Comparison of ENCODE assay signal across 8 mouse cellular contexts in genomic region chr11:115536038-115536681, GRCm38 (mm10). TPM values are rescaled to one million over a fixed set of nuclear protein-coding genes. Genes with fewer than 3 reads are reported as not detected.
DNase-seq lines count a peak whose midpoint lies in the region; ATAC-seq and TF ChIP-seq lines count a peak whose summit lies in the region.

Gene Sumo2, minus strand, starts transcription at chr11:115536276.

- H3K79me3 ChIP-seq in C2C12 (ENCODE audit: low read depth), result peaks cover 42% of the 10 kb centered on the region

- peak within 1 kb of the TSS; percentile 85 for H3K4me2 ChIP-seq in heart, embryonic 11.5 days
- peak within 1 kb of the TSS; percentile 57 for H3K4me2 ChIP-seq in kidney, embryonic 16.5 days (replicated peaks; ENCODE audit: low read depth, low read length)
- peak within 1 kb of the TSS; percentile 99 for H3K4me2 ChIP-seq in myocyte (ENCODE audit: low read depth)

- H3K36me3 ChIP-seq in C2C12 (ENCODE audit: control insufficient read depth, insufficient read depth), result peaks cover 34% of the 10 kb centered on the region
- peaks cover 37% of the 10 kb centered on the region for H3K36me3 ChIP-seq in erythroblast, embryonic 14.5 days (ENCODE audit: control insufficient read depth)
- peaks cover 19% of the 10 kb centered on the region for H3K36me3 ChIP-seq in heart, embryonic 11.5 days (ENCODE audit: control insufficient read depth, insufficient read depth, low read length)
- H3K36me3 ChIP-seq in kidney, embryonic 16.5 days (ENCODE audit: insufficient read depth, low read length), result peaks cover 29% of the 10 kb centered on the region
- H3K36me3 ChIP-seq in liver, adult 2 months (ENCODE audit: control insufficient read depth, insufficient read depth, low read length), result peaks cover 24% of the 10 kb centered on the region
- peaks cover 26% of the 10 kb centered on the region for H3K36me3 ChIP-seq in myocyte (ENCODE audit: control insufficient read depth, insufficient read depth)
- H3K36me3 ChIP-seq in splenic B cell, adult 2 months (ENCODE audit: control insufficient read depth, insufficient read depth, low read length, poor library complexity, severe bottlenecking), result peaks cover 4% of the 10 kb centered on the region; the same call in 1 of the 2 replicates

- peak; percentile 84 for ATAC-seq in heart, embryonic 11.5 days (replicated peaks; ENCODE audit: insufficient number of reproducible peaks, low FRiP score, low TSS enrichment)
- peak; percentile 93 for ATAC-seq in kidney, embryonic 16.5 days (ENCODE audit: low FRiP score, low TSS enrichment)

- H3ac ChIP-seq in C2C12 (ENCODE audit: control insufficient read depth, insufficient read length, low read depth) (peak within 1 kb of the TSS; percentile 88), myocyte (ENCODE audit: control insufficient read depth, insufficient read length) (peak within 1 kb of the TSS; percentile 97)

- no peak for TF ChIP-seq CTCF in C2C12 (IDR thresholded peaks at IDR 0.05; ENCODE audit: control insufficient read depth, insufficient read depth, insufficient read length)
- no peak for TF ChIP-seq CTCF in brain, embryonic 14.5 days (IDR thresholded peaks at IDR 0.05; ENCODE audit: borderline replicate concordance, extremely low read depth, insufficient read depth, insufficient read length)
- TF ChIP-seq CTCF in liver, adult 2 months (IDR thresholded peaks at IDR 0.05; ENCODE audit: low read depth, low read length), result no peak

- peaks cover 50% of the 10 kb centered on the region for H3K79me2 ChIP-seq in C2C12 (ENCODE audit: control insufficient read depth, insufficient read depth)
- H3K79me2 ChIP-seq in liver, adult 2 months (ENCODE audit: control insufficient read depth, insufficient read depth, low read length), result no peaks in the 10 kb centered on the region; the same call in 1 of the 2 replicates
- H3K79me2 ChIP-seq in myocyte (ENCODE audit: control insufficient read depth, insufficient read depth), result peaks cover 43% of the 10 kb centered on the region

- H3K9ac ChIP-seq in heart, embryonic 11.5 days (ENCODE audit: low read depth, low read length), result peak within 1 kb of the TSS; percentile 98
- peak within 1 kb of the TSS; percentile 99 for H3K9ac ChIP-seq in kidney, embryonic 16.5 days (replicated peaks; ENCODE audit: low read length)
- H3K9ac ChIP-seq in liver, adult 2 months (ENCODE audit: low read depth, low read length), result peak within 1 kb of the TSS; percentile 89

- peak; percentile 82 for TF ChIP-seq POLR2A in brain, embryonic 14.5 days (IDR thresholded peaks at IDR 0.05; ENCODE audit: borderline replicate concordance, extremely low read depth, insufficient read depth, insufficient read length, poor library complexity, severe bottlenecking)
- TF ChIP-seq POLR2A in liver, adult 2 months (IDR thresholded peaks at IDR 0.05; ENCODE audit: extremely low read depth, insufficient read depth, low read length), result peak; percentile 63
- peak; percentile 72 for TF ChIP-seq POLR2A in myocyte (IDR thresholded peaks at IDR 0.05; ENCODE audit: insufficient read length, low read depth)

- peak; percentile 99 for DNase-seq in brain, embryonic 14.5 days (ENCODE audit: low read depth)
- DNase-seq in liver, adult 2 months (ENCODE audit: extremely low read depth, low read depth, low spot score), result peak; percentile 73
- DNase-seq in splenic B cell, adult 2 months (ENCODE audit: low read depth, low spot score), result peak; percentile 98

- no peaks in the 10 kb centered on the region for H3K9me3 ChIP-seq in erythroblast, embryonic 14.5 days (ENCODE audit: control insufficient read depth, low read length)
- no peaks in the 10 kb centered on the region for H3K9me3 ChIP-seq in heart, embryonic 11.5 days (replicated peaks; ENCODE audit: control insufficient read depth, low read length)
- H3K9me3 ChIP-seq in kidney, embryonic 16.5 days (ENCODE audit: low read length), result no peaks in the 10 kb centered on the region

- H3K4me3 ChIP-seq in C2C12 (ENCODE audit: insufficient read depth, poor library complexity, severe bottlenecking), result peak within 1 kb of the TSS; percentile 94
- H3K4me3 ChIP-seq in erythroblast, embryonic 14.5 days (replicated peaks), result peak within 1 kb of the TSS; percentile 74
- peak within 1 kb of the TSS; percentile 95 for H3K4me3 ChIP-seq in heart, embryonic 11.5 days (ENCODE audit: low read depth, low read length)
- H3K4me3 ChIP-seq in kidney, embryonic 16.5 days (ENCODE audit: low read length), result peak within 1 kb of the TSS; percentile 96
- peak within 1 kb of the TSS; percentile 91 for H3K4me3 ChIP-seq in liver, adult 2 months (ENCODE audit: insufficient read depth, low read depth, low read length)
- H3K4me3 ChIP-seq in myocyte, result peak within 1 kb of the TSS; percentile 69

- peaks cover 38% of the 10 kb centered on the region for H3K4me1 ChIP-seq in erythroblast, embryonic 14.5 days (ENCODE audit: control insufficient read depth)
- peaks cover 13% of the 10 kb centered on the region; the same call in 1 of the 2 replicates for H3K4me1 ChIP-seq in heart, embryonic 11.5 days (ENCODE audit: control insufficient read depth, insufficient read depth, low read length)
- peaks cover 13% of the 10 kb centered on the region for H3K4me1 ChIP-seq in kidney, embryonic 16.5 days (ENCODE audit: insufficient read depth, low read length)
- peaks cover 4% of the 10 kb centered on the region; the same call in 1 of the 2 replicates for H3K4me1 ChIP-seq in liver, adult 2 months (ENCODE audit: control insufficient read depth, insufficient read depth, low read length)

- H3K27ac ChIP-seq in heart, embryonic 11.5 days (ENCODE audit: low read depth, low read length), result peak within 1 kb of the TSS; percentile 100
- H3K27ac ChIP-seq in kidney, embryonic 16.5 days (ENCODE audit: low read length), result peak within 1 kb of the TSS; percentile 100
- H3K27ac ChIP-seq in liver, adult 2 months (replicated peaks; ENCODE audit: insufficient read depth, low read depth, low read length), result peak within 1 kb of the TSS; percentile 86

- H3K27me3 ChIP-seq in C2C12 (ENCODE audit: control insufficient read depth, insufficient read depth, insufficient read length) (no peaks in the 10 kb centered on the region), myocyte (ENCODE audit: control insufficient read depth, insufficient read depth, insufficient read length) (no peaks in the 10 kb centered on the region)
- H3K27me3 ChIP-seq in erythroblast, embryonic 14.5 days (ENCODE audit: control insufficient read depth), result no peaks in the 10 kb centered on the region
- no peaks in the 10 kb centered on the region for H3K27me3 ChIP-seq in heart, embryonic 11.5 days (ENCODE audit: control insufficient read depth, insufficient read depth, low read length)
- no peaks in the 10 kb centered on the region for H3K27me3 ChIP-seq in kidney, embryonic 16.5 days (ENCODE audit: insufficient read depth, low read length)
- no peaks in the 10 kb centered on the region for H3K27me3 ChIP-seq in liver, adult 2 months (ENCODE audit: control insufficient read depth, insufficient read depth, low read length)
- no peaks in the 10 kb centered on the region for H3K27me3 ChIP-seq in splenic B cell, adult 2 months (ENCODE audit: control insufficient read depth, insufficient read depth, low read length, poor library complexity, severe bottlenecking)

- WGBS in heart, embryonic 11.5 days (ENCODE audit: insufficient replicate concordance), result under 1% methylated on average over 63 of the region's 70 CpGs
- under 1% methylated on average over 62 of the region's 70 CpGs for WGBS in kidney, embryonic 16.5 days
- 2% methylated on average over 70 of the region's 70 CpGs for WGBS in liver, adult 2 months

TF ChIP-seq in C2C12, 6 proteins besides CTCF, POLR2A, EP300 and RAD21:
- TF ChIP-seq FOSL1 (IDR thresholded peaks at IDR 0.05; ENCODE audit: insufficient read depth, low read length, poor library complexity, severe bottlenecking) (no peak), MYOG (IDR thresholded peaks at IDR 0.05; ENCODE audit: control insufficient read depth, extremely low read depth, insufficient read length) (no peak), MYOD1 (IDR thresholded peaks at IDR 0.05; ENCODE audit: control insufficient read depth, insufficient read length, low read depth) (no peak), MAX (IDR thresholded peaks at IDR 0.05) (peak; percentile 61), CEBPB (IDR thresholded peaks at IDR 0.05; ENCODE audit: low read depth) (no peak)

TF ChIP-seq in myocyte, 11 proteins besides CTCF, POLR2A, EP300 and RAD21:
- TF ChIP-seq USF1 (IDR thresholded peaks at IDR 0.05; ENCODE audit: low read depth) (no peak), TCF3 (IDR thresholded peaks at IDR 0.05; ENCODE audit: insufficient read length, low read depth) (no peak), POLR2AphosphoS2 (IDR thresholded peaks at IDR 0.05; ENCODE audit: insufficient read length, low read depth) (peak; percentile 80), E2F4 (IDR thresholded peaks at IDR 0.05; ENCODE audit: insufficient read depth) (peak; percentile 43)

RNA-seq across cellular contexts. Expression of gene Sumo2, which starts in this region (rescaled TPM):
- polyA plus RNA-seq in C2C12 (2012; fragmentation: generic; extraction: Trizol), result 384 TPM
- 702 and 773 TPM in 2 replicates for polyA plus RNA-seq in brain, embryonic 14.5 days (2012; rRNA removed)
- polyA plus RNA-seq in erythroblast, embryonic 14.5 days (2012), result 31.3 and 32.9 TPM in 2 replicates
- 702 and 712 TPM in 2 replicates for polyA plus RNA-seq in heart, embryonic 11.5 days (2014; fragmentation: Nextera tagmentation; extraction: Ambion mirVana)
- 939 and 944 TPM in 2 replicates for polyA plus RNA-seq in kidney, embryonic 16.5 days (2015; fragmentation: Nextera tagmentation; extraction: Ambion mirVana)
- 106 and 107 TPM in 2 replicates for total RNA-seq in liver, adult 2 months (2014; rRNA removed)
- 24.0 and 27.2 TPM in 2 replicates for polyA plus RNA-seq in liver, adult 2 months (2012; rRNA removed)
- polyA plus RNA-seq in myocyte (2012; fragmentation: generic; extraction: Trizol), result 176 TPM

Comparison
In these comparisons a context has a peak if more than half of its experiments do, and no peak if none do; other contexts are left out.
1. Peak in every context shown above with its lines: DNase-seq, ATAC-seq, H3K4me3 ChIP-seq and H3K27ac ChIP-seq.